ENCODE assay signal across 11 mouse cellular contexts in the genomic region with DNA sequence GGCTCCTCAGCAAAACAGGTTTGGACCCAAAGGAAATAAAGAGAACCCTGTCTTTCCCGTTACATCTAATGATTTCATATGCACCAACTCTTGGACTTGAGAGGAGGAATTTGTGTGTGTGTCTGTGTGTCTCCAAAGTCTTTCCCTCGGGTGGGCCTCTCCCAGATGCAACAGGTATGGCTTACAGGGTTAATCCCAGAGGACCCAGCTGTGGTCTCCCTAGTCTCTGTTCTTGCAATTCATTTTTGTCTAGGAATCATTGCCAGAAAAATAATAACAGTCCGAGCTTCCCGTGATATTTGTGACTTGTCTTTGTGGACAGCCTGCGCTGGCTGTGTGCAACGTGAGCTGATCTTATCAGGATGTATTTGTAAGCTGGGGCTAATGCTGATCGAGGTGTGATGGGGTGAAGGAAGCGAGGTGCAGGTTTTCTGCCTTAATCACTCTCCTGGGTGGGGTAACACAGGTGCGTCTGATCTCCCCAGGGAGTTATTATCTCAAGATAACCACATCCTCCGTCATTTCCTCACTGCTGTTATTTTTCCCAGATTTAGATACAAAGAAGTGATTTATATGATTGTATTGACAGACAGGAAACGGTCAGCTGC.
DNase-seq lines count a peak whose midpoint lies in the region; ATAC-seq lines count a peak whose summit lies in the region.
"Had no signal": no experiment of that assay in that cellular context is flagged by ENCODE, and none has a peak within 500 bp of the region (broad histone marks: within the 10 kb centered on the region; RNA-seq: fewer than 3 reads in every experiment).

No protein-coding gene starts in this region.

- DNase-seq in heart, embryonic 10.5 days (ENCODE audit: low spot score): no peak
- no peak for DNase-seq in heart, adult 18-20 months
- no peak for DNase-seq in lung, postnatal 36 days
- no peak for DNase-seq in cerebellum, postnatal 4 days (ENCODE audit: low spot score in 2 of 2)
- DNase-seq in frontal cortex, adult 2 months (ENCODE audit: extremely low spot score in 1 of 2, low spot score in 1 of 2): no peak
- DNase-seq: gastrocnemius, adult 2 months; thymus, adult 18-20 months had no signal

- 39% methylated on average over 11 of the region's 11 CpGs for WGBS in heart, embryonic 10.5 days
- 12% methylated on average over 11 of the region's 11 CpGs for WGBS in lung, embryonic 15.5 days
- WGBS in kidney, embryonic 16.5 days: 31% methylated on average over 11 of the region's 11 CpGs
- 23% methylated on average over 11 of the region's 11 CpGs for WGBS in stomach, embryonic 14.5 days

- ATAC-seq in lung, embryonic 15.5 days (ENCODE audit: borderline replicate concordance, extremely low read depth, low FRiP score, low TSS enrichment): no peak
- peak; percentile 46; the same call in 1 of the 2 replicates for ATAC-seq in kidney, embryonic 16.5 days (ENCODE audit: low FRiP score, low TSS enrichment)
- ATAC-seq in stomach, embryonic 14.5 days (ENCODE audit: insufficient number of reproducible peaks, insufficient read depth, low FRiP score, low read depth): no peak

- H3K4me1 ChIP-seq in heart, embryonic 10.5 days: peaks cover 14% of the 10 kb centered on the region
- H3K4me1 ChIP-seq in lung, embryonic 15.5 days: peaks cover 10% of the 10 kb centered on the region; the same call in 1 of the 2 replicates
- H3K4me1 ChIP-seq in kidney, embryonic 16.5 days (ENCODE audit: insufficient read depth, low read length): peaks cover 13% of the 10 kb centered on the region; the same call in 1 of the 2 replicates
- peaks cover 5% of the 10 kb centered on the region; the same call in 1 of the 2 replicates for H3K4me1 ChIP-seq in stomach, embryonic 14.5 days (ENCODE audit: control insufficient read depth, insufficient read depth, low read length)
- H3K4me1 ChIP-seq: megakaryocyte, embryonic 14.5 days had no signal

- H3K4me3 ChIP-seq in heart, embryonic 10.5 days: peak overlapping the region; percentile 35; the same call in 1 of the 2 replicates
- no peak overlapping the region for H3K4me3 ChIP-seq in lung, embryonic 15.5 days
- no peak overlapping the region for H3K4me3 ChIP-seq in kidney, embryonic 16.5 days (ENCODE audit: low read length)
- no peak overlapping the region for H3K4me3 ChIP-seq in stomach, embryonic 14.5 days (ENCODE audit: low read depth, low read length)
- H3K4me3 ChIP-seq: gastrocnemius, adult 2 months; megakaryocyte, embryonic 14.5 days had no signal

- no peaks in the 10 kb centered on the region for H3K27me3 ChIP-seq in heart, embryonic 10.5 days (ENCODE audit: insufficient read depth, poor library complexity, severe bottlenecking)
- H3K27me3 ChIP-seq in lung, embryonic 15.5 days: no peaks in the 10 kb centered on the region
- no peaks in the 10 kb centered on the region for H3K27me3 ChIP-seq in kidney, embryonic 16.5 days (ENCODE audit: insufficient read depth, low read length)
- H3K27me3 ChIP-seq in stomach, embryonic 14.5 days (ENCODE audit: control insufficient read depth, insufficient read depth, low read length): no peaks in the 10 kb centered on the region
- H3K27me3 ChIP-seq: megakaryocyte, embryonic 14.5 days had no signal

- H3K9ac ChIP-seq in lung, embryonic 15.5 days: no peak overlapping the region
- no peak overlapping the region for H3K9ac ChIP-seq in kidney, embryonic 16.5 days (replicated peaks; ENCODE audit: low read length)
- H3K9ac ChIP-seq in stomach, embryonic 14.5 days (replicated peaks; ENCODE audit: low read depth, low read length): no peak overlapping the region

- peak overlapping the region; percentile 30 for H3K4me2 ChIP-seq in lung, embryonic 15.5 days
- H3K4me2 ChIP-seq in kidney, embryonic 16.5 days (replicated peaks; ENCODE audit: low read depth, low read length): peak overlapping the region; percentile 15
- peak overlapping the region; percentile 28 for H3K4me2 ChIP-seq in stomach, embryonic 14.5 days (replicated peaks; ENCODE audit: low read depth, low read length)

- no peaks in the 10 kb centered on the region for H3K9me3 ChIP-seq in heart, embryonic 10.5 days
- no peaks in the 10 kb centered on the region for H3K9me3 ChIP-seq in lung, embryonic 15.5 days
- H3K9me3 ChIP-seq in kidney, embryonic 16.5 days (ENCODE audit: low read length): peaks cover 3% of the 10 kb centered on the region; the same call in 1 of the 2 replicates
- H3K9me3 ChIP-seq in stomach, embryonic 14.5 days (ENCODE audit: control insufficient read depth, low read depth, low read length): peaks cover 4% of the 10 kb centered on the region; the same call in 1 of the 2 replicates

- H3K27ac ChIP-seq in heart, embryonic 10.5 days: 0 out of 2 replicates have a peak overlapping the region, but pooled peaks have one; percentile 62
- H3K27ac ChIP-seq in lung, embryonic 15.5 days: no peak overlapping the region
- H3K27ac ChIP-seq in kidney, embryonic 16.5 days (ENCODE audit: low read length): no peak overlapping the region; the same call in 1 of the 2 replicates
- H3K27ac ChIP-seq in stomach, embryonic 14.5 days (ENCODE audit: low read length): no peak overlapping the region
- H3K27ac ChIP-seq: gastrocnemius, adult 2 months had no signal

- H3K36me3 ChIP-seq in heart, embryonic 10.5 days: no peaks in the 10 kb centered on the region
- H3K36me3 ChIP-seq in lung, embryonic 15.5 days: no peaks in the 10 kb centered on the region
- no peaks in the 10 kb centered on the region for H3K36me3 ChIP-seq in kidney, embryonic 16.5 days (ENCODE audit: insufficient read depth, low read length)
- no peaks in the 10 kb centered on the region for H3K36me3 ChIP-seq in stomach, embryonic 14.5 days (ENCODE audit: control insufficient read depth, insufficient read depth, low read length)
